Mouse (Mus musculus) right cerebral cortex, adult 2 months (tissue): ENCODE measurements around the gene Il1rl2.
A peak's percentile ranks its signal among the peaks of the same experiment; 100 is the strongest.

Experiments used
- DNase-seq, 2 experiments: peaks; one replicate each; pipeline ENCODE4 v3.0.0; 2021 to 2022; ENCODE audit warnings: low spot score in 2 of 2

The Il1rl2 gene

GRCm38 (mm10) chr1:40380111-40380510 lies 55.7 kb downstream of the Il1rl2 start:
- peak; percentile 82 to 85 for DNase-seq

- DNase-seq = no peak
These were observed 56.6 kb downstream of the Il1rl2 start for GRCm38 (mm10) chr1:40380990-40381389.

- DNase-seq = no peak
These were observed 58.4 kb downstream of the Il1rl2 start for GRCm38 (mm10) chr1:40382841-40383240.

- DNase-seq = no peak
These were observed 60.6 kb downstream of the Il1rl2 start for GRCm38 (mm10) chr1:40384931-40385545.

- DNase-seq = no peak
These were observed 67.0 kb downstream of the Il1rl2 start for GRCm38 (mm10) chr1:40391374-40391773.

GRCm38 (mm10) chr1:40392535-40392934 lies 68.1 kb downstream of the Il1rl2 start:
- DNase-seq = no peak

- no peak for DNase-seq
These were observed 68.8 kb downstream of the Il1rl2 start for GRCm38 (mm10) chr1:40393214-40393613.

- no peak for DNase-seq
These were observed 75.2 kb downstream of the Il1rl2 start for GRCm38 (mm10) chr1:40399639-40400038.

GRCm38 (mm10) chr1:40404682-40405081 lies 80.3 kb downstream of the Il1rl2 start:
- peak; percentile 12 to 13 for DNase-seq

GRCm38 (mm10) chr1:40409882-40410281 lies 85.5 kb downstream of the Il1rl2 start:
- no peak for DNase-seq

GRCm38 (mm10) chr1:40413039-40413438 lies 88.6 kb downstream of the Il1rl2 start:
- no peak for DNase-seq

GRCm38 (mm10) chr1:40414276-40414675 lies 89.9 kb downstream of the Il1rl2 start:
- no peak for DNase-seq

- no peak for DNase-seq
These were observed 90.7 kb downstream of the Il1rl2 start for GRCm38 (mm10) chr1:40414863-40415656.

GRCm38 (mm10) chr1:40417034-40417433 lies 92.6 kb downstream of the Il1rl2 start:
- no peak for DNase-seq
